Mouse (Mus musculus) lung, embryonic 15.5 days (tissue): ENCODE data around the gene Bmi1. TPM values are rescaled to one million over a fixed set of nuclear protein-coding genes. Genes with fewer than 3 reads are reported as not detected.

Source experiments
- ATAC-seq: fragments of 200-750 bp; cut with Nextera tagmentation; 2 replicates; pipeline ENCODE4 v1.8.0; 2017; ENCODE audit warnings: moderate number of reproducible peaks, borderline replicate concordance; ENCODE audit not compliant: low FRiP score, low TSS enrichment; ENCODE audit errors: extremely low read depth
- H3K27ac ChIP-seq: fragments of 300-500 bp; sonication (generic); 2 replicates; pipeline ENCODE4 v1.5.1; 2015; ENCODE audit warnings: moderate library complexity, mild to moderate bottlenecking, inconsistent platforms
- H3K27me3 ChIP-seq: fragments of 300-500 bp; sonication (generic); 2 replicates; pipeline ENCODE4 v1.6.1; 2015; ENCODE audit warnings: inconsistent platforms
- H3K36me3 ChIP-seq: fragments of 300-500 bp; sonication (generic); 2 replicates; pipeline ENCODE4 v1.6.1; 2015; ENCODE audit warnings: inconsistent platforms
- H3K4me1 ChIP-seq: fragments of 300-500 bp; sonication (generic); 2 replicates; pipeline ENCODE4 v1.6.1; 2015; ENCODE audit warnings: inconsistent platforms
- H3K4me2 ChIP-seq: fragments of 300-500 bp; sonication (generic); 2 replicates; pipeline ENCODE4 v1.6.1; 2015; ENCODE audit warnings: inconsistent platforms, mild to moderate bottlenecking, moderate library complexity
- H3K4me3 ChIP-seq: fragments of 300-500 bp; sonication (generic); 2 replicates; pipeline ENCODE4 v1.5.1; 2015; ENCODE audit warnings: mild to moderate bottlenecking, inconsistent platforms
- H3K9ac ChIP-seq: fragments of 300-500 bp; sonication (generic); 2 replicates; pipeline ENCODE4 v1.6.1; 2015; ENCODE audit warnings: inconsistent platforms
- H3K9me3 ChIP-seq: fragments of 300-500 bp; sonication (generic); 2 replicates; pipeline ENCODE4 v1.6.1; 2016; ENCODE audit warnings: inconsistent platforms
- WGBS: fragments of 180-500 bp; shearing (Covaris S2); methylation state at CpG from one replicate; pipeline ENCODE4 v1.1.7; 2015; 5-methylcytosine and 5-hydroxymethylcytosine counted together
- polyA plus RNA-seq: library from polyadenylated mRNA; unstranded; fragments of >200 nt; fragmentation: Nextera tagmentation; extraction: Ambion mirVana; gene quantifications from 2 replicates; pipeline ENCODE4 v1.2.1, GENCODE M21; 2015

Bmi1 gene
- polyA plus RNA-seq, 1 experiment from 2014 or later = 24.3 TPM

GRCm38 (mm10) chr2:18734394-18735127 is 57.7 kb downstream of the Bmi1 start:
- H3K9ac ChIP-seq = no peak overlapping the region
- no peaks in the 10 kb centered on the region for H3K36me3 ChIP-seq
- no peaks in the 10 kb centered on the region for H3K9me3 ChIP-seq
- no peak overlapping the region for H3K27ac ChIP-seq
- H3K4me3 ChIP-seq = no peak overlapping the region
- no peak for ATAC-seq
- WGBS = 41% methylated on average over 5 of the region's 5 CpGs
- H3K4me2 ChIP-seq = no peak overlapping the region
- no peaks in the 10 kb centered on the region for H3K4me1 ChIP-seq
- H3K27me3 ChIP-seq = no peaks in the 10 kb centered on the region

Other genes with a start within 250 kb of the Bmi1 start
- gene Commd3, start 4.6 kb upstream of the Bmi1 start, polyA plus RNA-seq = 208 and 212 TPM in 2 replicates
- gene Spag6, start 17.0 kb downstream of the Bmi1 start, polyA plus RNA-seq = 0.16 TPM in 1 of 2 replicates, not detected in the other